Comparison of ENCODE assay signal across 21 mouse cellular contexts in genomic region chr1:137461189-137461588, GRCm38 (mm10).
A peak's percentile ranks its signal among the peaks of the same experiment; 100 is the strongest.
DNase-seq lines count a peak whose midpoint lies in the region; ATAC-seq and TF ChIP-seq lines count a peak whose summit lies in the region.
"Had no signal": no experiment of that assay in that cellular context is flagged by ENCODE, and none has a peak within 500 bp of the region (broad histone marks: within the 10 kb centered on the region; RNA-seq: fewer than 3 reads in every experiment).

No protein-coding gene starts in this region.

- no peak overlapping the region for H3K4me2 ChIP-seq in midbrain, embryonic 11.5 days
- no peak overlapping the region for H3K4me2 ChIP-seq in midbrain, embryonic 13.5 days (replicated peaks)

- no peak for TF ChIP-seq CTCF in gastrocnemius, adult 2 months (IDR thresholded peaks at IDR 0.05)

- ATAC-seq in midbrain, embryonic 11.5 days (ENCODE audit: low FRiP score), result 0 out of 2 replicates have a peak, but pooled peaks have one; percentile 42
- no peak for ATAC-seq in midbrain, embryonic 13.5 days
- ATAC-seq: activated CD4-positive, CD25-positive, alpha-beta regulatory T cell, adult 4 months; CD4-positive, CD25-positive, alpha-beta regulatory T cell, adult 4 months; Patski had no signal

- WGBS in heart, embryonic 10.5 days, result 36% methylated on average over 1 of the region's 1 CpGs
- WGBS in midbrain, embryonic 11.5 days, result 72% methylated on average over 1 of the region's 1 CpGs
- whole genome bisulfite sequencing in midbrain, embryonic 13.5 days, result 67% methylated on average over 1 of the region's 1 CpGs

- no peaks in the 10 kb centered on the region for H3K9me3 ChIP-seq in heart, embryonic 10.5 days
- H3K9me3 ChIP-seq in midbrain, embryonic 11.5 days (ENCODE audit: control insufficient read depth, low read length), result no peaks in the 10 kb centered on the region
- no peaks in the 10 kb centered on the region for H3K9me3 ChIP-seq in midbrain, embryonic 13.5 days

- no peaks in the 10 kb centered on the region for H3K36me3 ChIP-seq in heart, embryonic 10.5 days
- no peaks in the 10 kb centered on the region for H3K36me3 ChIP-seq in midbrain, embryonic 11.5 days (ENCODE audit: control insufficient read depth, insufficient read depth, low read length)
- H3K36me3 ChIP-seq in midbrain, embryonic 13.5 days, result no peaks in the 10 kb centered on the region
- H3K36me3 ChIP-seq: G1E had no signal

- H3K4me3 ChIP-seq in gastrocnemius, adult 2 months, result no peak overlapping the region
- no peak overlapping the region for H3K4me3 ChIP-seq in heart, embryonic 10.5 days
- H3K4me3 ChIP-seq in midbrain, embryonic 11.5 days (ENCODE audit: low read depth, low read length), result no peak overlapping the region
- no peak overlapping the region for H3K4me3 ChIP-seq in midbrain, embryonic 13.5 days (replicated peaks)

- H3K27me3 ChIP-seq in heart, embryonic 10.5 days (ENCODE audit: insufficient read depth, poor library complexity, severe bottlenecking), result no peaks in the 10 kb centered on the region
- no peaks in the 10 kb centered on the region for H3K27me3 ChIP-seq in midbrain, embryonic 11.5 days (ENCODE audit: control insufficient read depth, insufficient read depth, low read length)
- H3K27me3 ChIP-seq in midbrain, embryonic 13.5 days, result no peaks in the 10 kb centered on the region
- H3K27me3 ChIP-seq: CH12.LX, Patski had no signal

- H3K4me1 ChIP-seq in heart, embryonic 10.5 days, result no peaks in the 10 kb centered on the region
- no peaks in the 10 kb centered on the region for H3K4me1 ChIP-seq in midbrain, embryonic 11.5 days (ENCODE audit: control insufficient read depth, insufficient read depth, low read length)
- no peaks in the 10 kb centered on the region for H3K4me1 ChIP-seq in midbrain, embryonic 13.5 days (replicated peaks)

- intact Hi-C loops in gastrocnemius, postnatal 14 days (cut with DNase I; ENCODE audit: low total_unique reads), result no loop called here
- intact Hi-C loops in gastrocnemius, adult 2 months (cut with DNase I), result no loop called here
- intact Hi-C loops in heart, postnatal 14 days (cut with DNase I), result no loop called here

- no peak overlapping the region for H3K9ac ChIP-seq in midbrain, embryonic 11.5 days (ENCODE audit: low read length)
- H3K9ac ChIP-seq in midbrain, embryonic 13.5 days (replicated peaks), result no peak overlapping the region

- DNase-seq in gastrocnemius, postnatal 14 days, result peak; percentile 5
- DNase-seq in gastrocnemius, adult 2 months, result no peak
- DNase-seq in heart, embryonic 10.5 days (ENCODE audit: low spot score), result peak; percentile 72
- DNase-seq in heart, postnatal 14 days, result no peak
- DNase-seq in midbrain, embryonic 11.5 days (ENCODE audit: low spot score, missing footprints), result peak; percentile 57
- DNase-seq: adrenal gland, adult 2 months; adrenal gland, adult 8-10 months; adrenal gland, postnatal 10 days; adrenal gland, postnatal 14 days; adrenal gland, postnatal 25 days; adrenal gland, postnatal 36 days; B cell, adult 2 months; cerebellum, adult 11 months; cerebellum, adult 11-12 months; cerebellum, adult 18-20 months had no signal

- no peak overlapping the region for H3K27ac ChIP-seq in gastrocnemius, adult 2 months
- H3K27ac ChIP-seq in heart, embryonic 10.5 days, result no peak overlapping the region
- H3K27ac ChIP-seq in midbrain, embryonic 11.5 days (ENCODE audit: low read depth, low read length), result no peak overlapping the region
- H3K27ac ChIP-seq in midbrain, embryonic 13.5 days, result no peak overlapping the region

Comparison
In these comparisons a context has a peak if more than half of its experiments do, and no peak if none do; other contexts are left out.
1. DNase-seq: peak in gastrocnemius, postnatal 14 days (single experiment), heart, embryonic 10.5 days (single experiment) and midbrain, embryonic 11.5 days (single experiment); none in gastrocnemius, adult 2 months (single experiment) and heart, postnatal 14 days (0 of 2).